Comparison of ENCODE assay signal across 8 mouse cellular contexts in genomic region chr16:76680061-76680911, GRCm38 (mm10).
A peak's percentile ranks its signal among the peaks of the same experiment; 100 is the strongest.
DNase-seq lines count a peak whose midpoint lies in the region; ATAC-seq and TF ChIP-seq lines count a peak whose summit lies in the region.

No protein-coding gene starts in this region.

- H3K4me3 ChIP-seq in bone marrow, adult 2 months (replicated peaks; ENCODE audit: control insufficient read depth, low read depth, low read length), result peak overlapping the region; percentile 25
- peak overlapping the region; percentile 38 for H3K4me3 ChIP-seq in heart, embryonic 13.5 days
- H3K4me3 ChIP-seq in lung, embryonic 15.5 days, result peak overlapping the region; percentile 35

- peak overlapping the region; percentile 35; the same call in 1 of the 2 replicates for H3K27ac ChIP-seq in bone marrow, adult 2 months (ENCODE audit: control insufficient read depth, insufficient read depth, low read depth, low read length, poor library complexity)
- peak overlapping the region; percentile 56 for H3K27ac ChIP-seq in heart, embryonic 13.5 days (replicated peaks)
- H3K27ac ChIP-seq in lung, embryonic 15.5 days, result peak overlapping the region; percentile 70

- no peaks in the 10 kb centered on the region for H3K36me3 ChIP-seq in heart, embryonic 13.5 days
- H3K36me3 ChIP-seq in lung, embryonic 15.5 days, result no peaks in the 10 kb centered on the region

- no peak for ATAC-seq in heart, embryonic 13.5 days (ENCODE audit: extremely low read depth, insufficient number of reproducible peaks, low FRiP score, low TSS enrichment)
- ATAC-seq in lung, embryonic 15.5 days (ENCODE audit: borderline replicate concordance, extremely low read depth, low FRiP score, low TSS enrichment), result peak; percentile 85; the same call in 1 of the 2 replicates

- TF ChIP-seq CTCF in bone marrow, adult 2 months (IDR thresholded peaks at IDR 0.05; ENCODE audit: control insufficient read depth, insufficient read depth, low read length), result no peak

- DNase-seq in adrenal gland, adult 2 months, result peak; percentile 14
- DNase-seq in adrenal gland, adult 8-10 months, result no peak
- peak; percentile 17 to 50 for DNase-seq in kidney, postnatal 4 days
- DNase-seq in spleen, adult 12 weeks (ENCODE audit: low spot score), result peak; percentile 13
- no peak for DNase-seq in ovary, adult 18-20 months (ENCODE audit: low spot score)

- TF ChIP-seq POLR2A in bone marrow, adult 2 months (IDR thresholded peaks at IDR 0.05; ENCODE audit: borderline replicate concordance, control insufficient read depth, low read depth, low read length), result no peak

- H3K27me3 ChIP-seq in heart, embryonic 13.5 days (replicated peaks), result no peaks in the 10 kb centered on the region
- H3K27me3 ChIP-seq in lung, embryonic 15.5 days, result no peaks in the 10 kb centered on the region

- peak overlapping the region; percentile 59 for H3K4me2 ChIP-seq in heart, embryonic 13.5 days
- H3K4me2 ChIP-seq in lung, embryonic 15.5 days, result peak overlapping the region; percentile 60

- H3K4me1 ChIP-seq in bone marrow, adult 2 months (ENCODE audit: control insufficient read depth, insufficient read depth, low read length), result no peaks in the 10 kb centered on the region
- peaks cover 5% of the 10 kb centered on the region; the same call in 1 of the 2 replicates for H3K4me1 ChIP-seq in heart, embryonic 13.5 days
- peaks cover 14% of the 10 kb centered on the region for H3K4me1 ChIP-seq in lung, embryonic 15.5 days

- peaks cover 7% of the 10 kb centered on the region; the same call in 1 of the 2 replicates for H3K9me3 ChIP-seq in heart, embryonic 13.5 days
- no peaks in the 10 kb centered on the region for H3K9me3 ChIP-seq in lung, embryonic 15.5 days

- 0 out of 2 replicates have a peak overlapping the region, but pooled peaks have one; percentile 33 for H3K9ac ChIP-seq in heart, embryonic 13.5 days
- H3K9ac ChIP-seq in lung, embryonic 15.5 days, result no peak overlapping the region

- 2% methylated on average over 19 of the region's 19 CpGs for WGBS in bone marrow, adult 2 months
- 57% methylated on average over 19 of the region's 19 CpGs for WGBS in heart, embryonic 13.5 days
- WGBS in lung, embryonic 15.5 days, result 10% methylated on average over 19 of the region's 19 CpGs

Comparison
In these comparisons a context has a peak if more than half of its experiments do, and no peak if none do; other contexts are left out.
1. DNase-seq: peak in adrenal gland, adult 2 months (single experiment), kidney, postnatal 4 days (2 of 2) and spleen, adult 12 weeks (single experiment); none in adrenal gland, adult 8-10 months (single experiment) and ovary, adult 18-20 months (single experiment).
2. Peak in every context shown above with its lines, with median percentiles within 50 percentile points of each other: H3K27ac ChIP-seq and H3K4me3 ChIP-seq.